Mouse (Mus musculus) cortical plate, adult 2 months (tissue): ENCODE results near the gene Aagab. TPM values are rescaled to one million over a fixed set of nuclear protein-coding genes. Genes with fewer than 3 reads are reported as not detected.

ENCODE experiments used
- H3K27ac ChIP-seq: fragments of 200-500 bp; 2 replicates; pipeline ENCODE4 v1.5.1; 2012; ENCODE audit warnings: low read length, control low read depth, inconsistent platforms; ENCODE audit not compliant: insufficient read depth
- H3K4me1 ChIP-seq: fragments of 200-500 bp; 2 replicates; pipeline ENCODE4 v1.6.1; 2011; ENCODE audit warnings: low read length; ENCODE audit not compliant: control insufficient read depth, insufficient read depth
- H3K4me3 ChIP-seq: fragments of 200-500 bp; 2 replicates; pipeline ENCODE4 v1.5.1; 2011; ENCODE audit warnings: mild to moderate bottlenecking, low read length, control low read depth; ENCODE audit not compliant: insufficient read depth
- CTCF ChIP-seq: fragments of 200-500 bp; IDR thresholded peaks from 2 replicates; pipeline ENCODE4 v1.5.1; 2011; ENCODE audit warnings: mild to moderate bottlenecking, control low read depth, low read length; ENCODE audit not compliant: insufficient read depth; ENCODE audit errors: extremely low read depth
- POLR2A ChIP-seq: fragments of 200-500 bp; IDR thresholded peaks from 2 replicates; pipeline ENCODE4 v1.6.1; 2011; ENCODE audit warnings: mild to moderate bottlenecking, low read length, control low read depth; ENCODE audit not compliant: insufficient read depth; ENCODE audit errors: extremely low read depth
- polyA plus RNA-seq: library from polyadenylated mRNA; depleted of rRNA; stranded (reverse); fragments of >200 nt; gene quantifications from 2 replicates; pipeline ENCODE4 v1.2.3, GENCODE M21; 2012

Gene Aagab
- polyA plus RNA-seq, 1 experiment: 30.7 TPM

DNA sequence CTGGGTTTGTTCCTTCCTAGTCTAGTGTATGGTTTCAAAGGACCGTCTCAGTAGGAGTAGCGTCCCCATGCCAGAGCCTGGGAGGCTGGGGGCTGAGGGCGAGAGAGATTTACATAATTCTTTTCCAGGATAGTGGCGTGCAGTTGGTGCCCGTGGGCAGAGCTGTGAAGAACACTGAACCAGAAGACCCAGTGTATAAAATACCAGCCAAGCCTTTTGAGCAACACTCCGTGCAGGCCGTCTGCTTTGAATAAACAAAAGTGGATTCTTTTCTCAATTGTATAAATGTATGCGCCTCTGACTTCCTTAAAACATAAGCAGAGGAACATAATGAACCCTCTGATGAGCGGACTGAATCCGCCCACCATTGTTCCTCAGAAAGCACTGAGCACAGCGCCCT, 30.5 kb downstream of the Aagab start:
- no peak overlapping the region for H3K27ac ChIP-seq
- TF ChIP-seq CTCF: no peak
- no peak for TF ChIP-seq POLR2A
- no peak overlapping the region for H3K4me3 ChIP-seq
- peaks cover 9% of the 10 kb centered on the region for H3K4me1 ChIP-seq

DNA sequence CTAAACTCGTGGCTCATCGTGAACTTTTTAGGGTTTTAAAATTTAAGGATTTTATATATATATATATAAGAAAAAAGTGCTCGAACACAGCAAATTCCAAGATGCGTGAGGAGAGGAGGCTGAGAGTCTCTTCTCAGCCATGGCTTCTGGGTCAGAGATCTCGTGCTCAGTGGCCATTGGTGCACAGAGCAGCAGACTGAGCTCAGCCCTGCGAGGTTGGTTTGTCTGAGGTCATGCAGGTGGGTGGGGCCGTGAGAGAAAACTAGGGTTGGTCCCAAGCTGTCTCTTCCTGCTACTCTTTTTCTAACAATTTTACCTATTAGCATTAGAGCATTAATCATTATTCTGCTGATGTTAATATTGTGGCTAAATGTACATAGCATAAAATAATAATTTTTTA, 30.9 kb downstream of the Aagab start:
- no peak overlapping the region for H3K27ac ChIP-seq
- TF ChIP-seq POLR2A: no peak
- TF ChIP-seq CTCF: no peak
- H3K4me3 ChIP-seq: no peak overlapping the region
- H3K4me1 ChIP-seq: peaks cover 9% of the 10 kb centered on the region

DNA sequence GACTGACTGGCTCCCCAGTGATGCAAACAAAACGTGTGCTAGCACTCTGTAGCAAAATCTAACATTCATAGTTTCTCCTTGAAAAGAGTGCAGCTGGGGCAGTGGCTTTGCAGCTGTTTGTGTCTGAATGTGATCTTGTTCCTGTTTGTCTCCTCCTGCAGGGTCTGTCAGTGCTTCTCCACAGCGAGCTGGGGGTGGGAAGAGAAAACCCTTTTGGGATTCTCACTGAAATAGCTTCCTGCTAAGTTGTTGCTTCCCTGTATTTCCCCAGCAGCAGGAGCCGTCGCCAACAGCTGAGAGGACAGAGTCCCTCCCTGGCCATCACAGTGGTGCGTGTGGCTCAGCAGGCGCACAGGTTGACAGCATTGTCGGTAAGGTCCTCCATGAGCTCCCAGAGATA, 33.7 kb downstream of the Aagab start:
- Histone ChIP-seq H3K4me1 (peaks cover 10% of the 10 kb centered on the region), H3K27ac (no peak overlapping the region), H3K4me3 (no peak overlapping the region)
- TF ChIP-seq POLR2A: no peak
- no peak for TF ChIP-seq CTCF

DNA sequence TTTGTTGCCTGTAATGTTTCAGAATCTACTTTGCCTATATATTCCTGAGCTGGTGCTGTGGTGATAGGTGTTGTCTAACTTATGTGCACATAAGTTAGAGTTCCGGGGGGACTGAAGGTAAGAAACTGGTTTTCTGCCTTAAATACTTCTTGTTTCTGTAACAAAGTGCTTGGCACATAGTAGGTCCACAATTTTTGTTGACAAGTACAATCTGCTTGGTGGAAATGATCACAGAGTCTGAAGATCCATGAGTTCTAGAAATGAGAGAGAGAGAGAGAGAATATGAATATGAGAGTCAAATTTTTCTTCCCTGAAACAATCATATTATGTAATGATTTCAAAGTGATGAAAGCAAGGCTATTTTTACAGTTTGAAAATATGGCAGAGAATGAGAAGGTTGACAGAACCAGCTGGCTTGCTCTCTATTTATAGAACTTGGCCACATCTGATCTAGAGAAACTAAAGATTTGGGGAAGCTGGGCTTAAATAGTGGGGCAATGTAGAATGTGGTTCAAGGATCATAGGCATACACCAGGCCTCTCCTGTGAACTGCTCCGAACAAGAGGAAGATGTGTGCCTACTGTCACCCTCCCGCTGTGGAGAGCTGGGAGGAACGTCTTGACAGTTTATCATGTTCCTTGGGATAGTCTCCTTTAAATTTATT, 39.7 kb downstream of the Aagab start:
- H3K27ac ChIP-seq: peak overlapping the region; percentile 54

DNA sequence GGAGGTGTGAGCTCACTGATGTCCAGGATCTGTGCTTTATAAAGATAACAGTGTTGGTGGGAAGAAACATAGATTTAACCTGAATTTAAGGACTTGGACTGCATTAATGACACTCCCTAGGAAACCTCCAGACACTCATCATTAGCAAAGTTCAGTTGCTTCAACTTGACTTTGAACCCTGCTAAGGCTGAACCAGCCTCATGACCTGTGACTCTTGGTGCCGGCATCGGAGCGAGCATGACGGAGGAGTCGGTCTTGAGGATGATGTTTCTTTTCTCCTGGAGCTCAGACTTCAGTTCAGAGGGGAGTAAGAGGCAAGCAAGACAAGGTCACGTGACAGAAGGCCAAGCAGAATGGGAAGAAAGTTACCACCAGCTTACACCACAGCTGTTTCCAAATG, 41.6 kb downstream of the Aagab start:
- TF ChIP-seq POLR2A (no peak), CTCF (no peak)
- no peak overlapping the region for H3K27ac ChIP-seq
- no peak overlapping the region for H3K4me3 ChIP-seq

More for the DNA sequence above, 39.7 kb downstream of the Aagab start:
- TF ChIP-seq POLR2A (no peak), CTCF (no peak)
- Histone ChIP-seq H3K4me3 (no peak overlapping the region), H3K4me1 (peaks cover 2% of the 10 kb centered on the region)

DNA sequence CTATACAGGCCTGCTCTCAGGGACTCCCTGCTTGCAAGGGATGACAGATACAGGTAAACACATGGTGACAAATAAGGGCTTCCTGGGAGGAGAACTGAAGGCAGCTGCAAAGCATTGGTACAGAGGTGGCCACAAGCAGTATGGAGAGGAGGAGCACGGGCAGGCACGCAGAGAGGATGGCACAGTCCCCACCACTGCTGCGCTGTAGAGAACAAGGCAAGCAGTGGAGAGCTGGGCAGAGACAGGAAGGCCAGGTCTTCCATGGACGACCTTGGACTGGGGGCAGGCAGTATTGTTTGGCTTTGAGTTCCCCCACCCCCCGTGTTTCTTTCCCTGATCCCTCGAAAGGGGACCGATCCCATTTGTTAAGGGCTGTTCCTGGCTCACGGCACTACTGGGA, 42.6 kb downstream of the Aagab start:
- TF ChIP-seq POLR2A: no peak
- TF ChIP-seq CTCF: no peak
- no peaks in the 10 kb centered on the region; the same call in none of the 2 replicates for H3K4me1 ChIP-seq
- no peak overlapping the region for H3K27ac ChIP-seq
- H3K4me3 ChIP-seq: no peak overlapping the region

More for the DNA sequence above, 41.6 kb downstream of the Aagab start:
- H3K4me1 ChIP-seq: peaks cover 2% of the 10 kb centered on the region

DNA sequence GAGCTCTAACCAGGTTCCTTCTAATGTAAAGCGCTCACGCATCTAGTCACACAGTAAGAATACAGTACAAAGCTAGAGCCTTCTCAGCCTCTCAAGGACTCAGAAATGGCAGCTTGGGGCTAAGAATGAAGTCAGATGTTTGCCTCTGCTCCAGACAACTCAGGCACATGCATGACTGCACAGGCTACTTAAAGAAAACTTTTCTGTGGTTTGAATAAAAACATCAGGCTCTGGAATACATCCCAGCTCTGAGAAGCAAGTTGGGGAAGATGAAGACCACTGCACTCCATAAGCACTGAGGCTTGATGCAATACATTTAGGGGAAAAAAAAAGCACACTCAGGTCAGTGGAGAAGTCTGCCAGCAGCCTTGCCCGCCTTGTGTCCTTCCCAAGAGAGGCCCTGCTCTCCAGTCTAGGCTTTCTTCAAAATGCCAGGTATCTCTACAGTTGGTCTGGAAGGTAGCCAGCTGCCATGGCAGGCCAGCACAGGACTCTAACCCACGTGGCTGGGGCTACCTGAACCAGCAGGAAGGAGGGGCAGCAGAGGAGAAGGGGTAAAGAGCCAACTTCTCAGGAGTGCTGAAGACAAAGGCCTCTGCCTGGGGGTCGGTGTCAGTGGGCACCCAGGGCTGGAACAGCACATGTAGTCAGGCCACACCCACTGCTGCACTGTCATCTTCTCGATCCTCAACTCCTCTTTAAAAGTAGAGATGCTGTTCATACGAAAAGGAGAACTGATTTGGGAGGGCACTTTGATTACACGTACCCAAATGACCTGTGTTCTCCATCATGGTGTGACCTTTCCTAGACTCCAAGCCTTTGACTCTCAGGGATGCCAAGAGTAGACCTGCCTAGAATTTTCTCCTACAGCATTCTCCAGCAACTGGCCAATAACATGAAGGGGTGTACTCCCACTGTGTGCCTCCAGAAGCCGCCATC, 45.4 kb downstream of the Aagab start:
- H3K4me1 ChIP-seq: no peaks in the 10 kb centered on the region
- no peak overlapping the region for H3K27ac ChIP-seq
- H3K4me3 ChIP-seq: no peak overlapping the region
- no peak for TF ChIP-seq POLR2A
- TF ChIP-seq CTCF: no peak

DNA sequence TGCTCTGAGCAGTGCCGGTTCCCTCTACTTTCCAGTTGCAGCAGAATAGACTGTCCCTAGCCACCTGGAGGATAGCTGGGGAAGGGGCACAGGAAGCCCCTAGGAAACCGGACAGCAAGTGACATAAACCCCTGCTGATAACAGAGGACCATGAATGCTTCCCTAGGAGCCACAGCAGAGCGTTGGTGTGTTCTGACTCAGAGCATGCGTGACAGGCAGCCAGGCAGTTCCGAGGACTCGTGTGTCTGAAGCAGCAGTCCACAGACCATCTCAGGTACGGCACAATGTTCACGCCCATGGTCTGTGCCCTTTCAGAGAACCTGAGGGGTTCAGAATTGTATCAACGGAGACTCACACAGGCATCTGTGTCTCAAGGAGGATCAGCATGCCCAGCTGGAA, 46.1 kb downstream of the Aagab start:
- TF ChIP-seq CTCF (no peak), POLR2A (peak; percentile 37; the same call in 1 of the 2 replicates)
- H3K4me1 ChIP-seq: no peaks in the 10 kb centered on the region
- no peak overlapping the region for H3K27ac ChIP-seq
- no peak overlapping the region for H3K4me3 ChIP-seq

DNA sequence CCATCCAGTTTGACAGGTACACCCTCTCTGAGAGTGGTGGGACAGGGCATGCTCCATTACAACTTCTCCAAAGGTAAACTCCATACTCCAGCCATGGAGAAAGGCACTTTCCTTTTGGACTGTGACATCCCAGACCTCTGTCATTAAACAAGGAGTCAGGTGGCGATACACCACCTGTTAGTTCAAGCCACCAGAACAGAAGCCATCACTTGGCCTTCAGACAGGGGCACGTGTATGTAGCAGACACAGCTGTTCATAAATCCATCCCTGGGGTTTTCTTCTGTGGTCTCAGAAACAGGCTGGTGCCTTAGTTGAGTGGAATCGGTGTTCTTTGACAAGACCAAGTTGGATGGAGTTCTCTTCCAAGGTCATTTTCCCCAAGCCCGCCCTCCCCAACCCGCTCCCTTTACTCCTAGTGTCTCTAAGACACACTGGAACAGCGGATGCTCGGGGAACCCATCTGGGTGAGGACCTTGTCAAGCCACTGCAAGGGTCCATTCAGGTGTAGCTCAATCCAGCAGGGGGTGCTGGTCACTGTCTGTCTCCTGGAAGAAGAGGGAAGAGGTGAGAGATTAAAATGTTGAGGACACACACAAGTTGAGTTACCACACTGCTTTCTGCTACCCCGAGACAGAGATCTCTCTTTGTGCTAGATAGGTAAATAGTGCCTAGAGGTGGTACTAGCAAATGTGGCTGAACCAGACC, 47.5 kb downstream of the Aagab start:
- H3K4me3 ChIP-seq: no peak overlapping the region
- TF ChIP-seq POLR2A (no peak), CTCF (peak; percentile 39; the same call in 1 of the 2 replicates)
- H3K4me1 ChIP-seq: no peaks in the 10 kb centered on the region
- H3K27ac ChIP-seq: no peak overlapping the region

DNA sequence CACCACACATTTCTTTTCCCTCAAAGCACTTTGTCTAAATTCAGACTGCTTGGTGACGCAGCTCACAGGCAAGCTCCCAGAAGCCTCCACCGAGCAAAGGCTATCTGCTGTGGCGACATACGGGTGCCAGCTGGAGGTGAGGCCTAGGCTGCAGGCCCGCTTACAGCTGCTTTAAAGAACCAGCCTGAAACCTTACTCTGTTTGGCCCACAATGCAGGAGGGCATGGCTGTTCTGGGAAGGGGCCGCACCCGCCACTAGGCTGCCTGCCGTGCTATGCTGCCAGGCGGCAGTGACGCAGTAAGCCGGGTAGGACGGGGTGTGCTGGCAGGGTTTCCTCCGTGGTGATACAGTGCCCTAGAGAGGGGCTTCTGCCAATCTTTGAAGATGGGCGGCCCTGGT, 48.4 kb downstream of the Aagab start:
- Histone ChIP-seq H3K4me1 (no peaks in the 10 kb centered on the region), H3K27ac (no peak overlapping the region)

More for the DNA sequence above, 48.4 kb downstream of the Aagab start:
- no peak for TF ChIP-seq POLR2A
- no peak for TF ChIP-seq CTCF
- H3K4me3 ChIP-seq: no peak overlapping the region
